Mouse (Mus musculus) midbrain, postnatal 0 days (tissue): ENCODE data around the gene F7. TPM values are rescaled to one million over a fixed set of nuclear protein-coding genes. Genes with fewer than 3 reads are reported as not detected.

Source experiments
- ATAC-seq: fragments of 200-750 bp; cut with Nextera tagmentation; 2 replicates; pipeline ENCODE4 v1.8.0; 2017; ENCODE audit warnings: moderate number of reproducible peaks, mild to moderate bottlenecking, moderate TSS enrichment, moderate library complexity; ENCODE audit not compliant: low FRiP score
- DNase-seq: peaks from one replicate; pipeline ENCODE4 v3.0.0-alpha.2; 2015; ENCODE audit warnings: low spot score
- H3K27ac ChIP-seq: fragments of 300-500 bp; sonication (generic); 2 replicates; pipeline ENCODE4 v1.5.1; 2014; ENCODE audit warnings: low read depth, mild to moderate bottlenecking, low read length, mixed read lengths
- H3K27me3 ChIP-seq: fragments of 300-500 bp; sonication (generic); 2 replicates; pipeline ENCODE4 v1.6.1; 2014; ENCODE audit warnings: low read length, control low read depth, mixed read lengths; ENCODE audit not compliant: insufficient read depth
- H3K36me3 ChIP-seq: fragments of 300-500 bp; sonication (generic); 2 replicates; pipeline ENCODE4 v1.6.1; 2014; ENCODE audit warnings: low read length, control low read depth, mixed read lengths; ENCODE audit not compliant: insufficient read depth
- H3K4me1 ChIP-seq: fragments of 300-500 bp; sonication (generic); 2 replicates; pipeline ENCODE4 v1.6.1; 2014; ENCODE audit warnings: mild to moderate bottlenecking, control low read depth, antibody characterized with exemption, low read length, mixed read lengths; ENCODE audit not compliant: insufficient read depth
- H3K4me2 ChIP-seq: fragments of 300-500 bp; sonication (generic); 2 replicates; pipeline ENCODE4 v1.6.1; 2014; ENCODE audit warnings: low read depth, mild to moderate bottlenecking, low read length, mixed read lengths; ENCODE audit not compliant: poor library complexity, severe bottlenecking
- H3K4me3 ChIP-seq: fragments of 300-500 bp; sonication (generic); 2 replicates; pipeline ENCODE4 v1.5.1; 2014; ENCODE audit warnings: low read depth, mild to moderate bottlenecking, low read length, moderate library complexity
- H3K9ac ChIP-seq: fragments of 300-500 bp; sonication (generic); replicated peaks from 2 replicates; pipeline ENCODE4 v1.6.1; 2014; ENCODE audit warnings: mild to moderate bottlenecking, low read length, moderate library complexity, mixed read lengths; ENCODE audit not compliant: poor library complexity, severe bottlenecking
- H3K9me3 ChIP-seq: fragments of 300-500 bp; sonication (generic); 2 replicates; pipeline ENCODE4 v1.6.1; 2016; ENCODE audit warnings: low read length, control low read depth
- CTCF ChIP-seq: IDR thresholded peaks from 2 replicates; pipeline ENCODE4 v1.5.1; 2016; ENCODE audit warnings: antibody characterized with exemption, mild to moderate bottlenecking
- WGBS: fragments of 180-500 bp; shearing (Covaris S2); extraction: QIAGEN DNeasy Blood & Tissue Kit; methylation state at CpG from one replicate; pipeline ENCODE4 v1.1.7; 2014; 5-methylcytosine and 5-hydroxymethylcytosine counted together
- polyA plus RNA-seq: library from polyadenylated mRNA; unstranded; fragments of >200 nt; fragmentation: Nextera tagmentation; extraction: Ambion mirVana; gene quantifications from 2 replicates; pipeline ENCODE4 v1.2.1, GENCODE M21; 2015
- total RNA-seq: library from RNA; depleted of rRNA; stranded (reverse); fragments of >200 nt; gene quantifications from 2 replicates; pipeline ENCODE4 v1.2.3, GENCODE M21; 2014

The F7 gene
- total and polyA plus RNA-seq, 2 experiments from 2014 or later, result 0.07 TPM; not detected in 1

GRCm38 (mm10) chr8:13037015-13037414 lies 11.2 kb downstream of the F7 start, which contains the start of gene F10:
TSS of gene F10 (plus strand) at chr8:13037308.
- no peak within 1 kb of the TSS for H3K4me2 ChIP-seq
- 84% methylated on average over 7 of the region's 7 CpGs for WGBS
- no peak within 1 kb of the TSS for H3K27ac ChIP-seq

GRCm38 (mm10) chr8:13037569-13037968 lies 11.7 kb downstream of the F7 start:
- H3K4me1 ChIP-seq, result no peaks in the 10 kb centered on the region
- no peaks in the 10 kb centered on the region for H3K9me3 ChIP-seq
- no peaks in the 10 kb centered on the region for H3K27me3 ChIP-seq
- no peak for TF ChIP-seq CTCF
- H3K4me2 ChIP-seq, result no peak overlapping the region
- no peak for DNase-seq
- no peak for ATAC-seq
- 44% methylated on average over 5 of the region's 5 CpGs for WGBS
- no peaks in the 10 kb centered on the region for H3K36me3 ChIP-seq
- H3K27ac ChIP-seq, result no peak overlapping the region
- H3K4me3 ChIP-seq, result no peak overlapping the region
- no peak overlapping the region for H3K9ac ChIP-seq

More at GRCm38 (mm10) chr8:13037015-13037414, 11.2 kb downstream of the F7 start, which contains the start of gene F10:
- DNase-seq, result no peak
- no peak within 1 kb of the TSS for H3K4me3 ChIP-seq
- no peak for ATAC-seq
- H3K27me3 ChIP-seq, result no peaks in the 10 kb centered on the region
- H3K4me1 ChIP-seq, result no peaks in the 10 kb centered on the region
- no peak for TF ChIP-seq CTCF
- H3K9ac ChIP-seq, result no peak within 1 kb of the TSS
- no peaks in the 10 kb centered on the region for H3K36me3 ChIP-seq
- no peaks in the 10 kb centered on the region for H3K9me3 ChIP-seq

- Histone ChIP-seq H3K27me3 (no peaks in the 10 kb centered on the region), H3K36me3 (no peaks in the 10 kb centered on the region), H3K9me3 (no peaks in the 10 kb centered on the region), H3K4me3 (no peak overlapping the region), H3K4me1 (no peaks in the 10 kb centered on the region), H3K27ac (no peak overlapping the region), H3K9ac (no peak overlapping the region), H3K4me2 (no peak overlapping the region)
- 73% methylated on average over 6 of the region's 6 CpGs for WGBS
- no peak for ATAC-seq
- no peak for DNase-seq
- no peak for TF ChIP-seq CTCF
Measured at GRCm38 (mm10) chr8:13039054-13039453, 13.2 kb downstream of the F7 start.

- no peak overlapping the region for H3K27ac ChIP-seq
- WGBS, result 84% methylated on average over 4 of the region's 4 CpGs
- DNase-seq (no peak), ATAC-seq (no peak)
- H3K4me1 ChIP-seq, result no peaks in the 10 kb centered on the region
- H3K27me3 ChIP-seq, result no peaks in the 10 kb centered on the region
- H3K9me3 ChIP-seq, result no peaks in the 10 kb centered on the region
- no peak overlapping the region for H3K4me2 ChIP-seq
- H3K4me3 ChIP-seq, result no peak overlapping the region
- H3K9ac ChIP-seq, result no peak overlapping the region
- no peaks in the 10 kb centered on the region for H3K36me3 ChIP-seq
- no peak for TF ChIP-seq CTCF
Measured at GRCm38 (mm10) chr8:13041459-13041858, 15.6 kb downstream of the F7 start.

- DNase-seq, result peak; percentile 54
- no peak overlapping the region for H3K9ac ChIP-seq
- no peaks in the 10 kb centered on the region for H3K9me3 ChIP-seq
- TF ChIP-seq CTCF, result no peak
- no peaks in the 10 kb centered on the region for H3K27me3 ChIP-seq
- H3K4me3 ChIP-seq, result no peak overlapping the region
- H3K36me3 ChIP-seq, result no peaks in the 10 kb centered on the region
- WGBS, result 49% methylated on average over 5 of the region's 5 CpGs
- H3K4me2 ChIP-seq, result no peak overlapping the region
- no peak for ATAC-seq
- no peaks in the 10 kb centered on the region for H3K4me1 ChIP-seq
- H3K27ac ChIP-seq, result no peak overlapping the region
Measured at GRCm38 (mm10) chr8:13047652-13048051, 21.8 kb downstream of the F7 start.

GRCm38 (mm10) chr8:13050550-13050949 lies 24.7 kb downstream of the F7 start:
- DNase-seq, result no peak
- no peaks in the 10 kb centered on the region for H3K36me3 ChIP-seq
- WGBS, result 67% methylated on average over 10 of the region's 10 CpGs
- no peak for ATAC-seq
- no peaks in the 10 kb centered on the region for H3K9me3 ChIP-seq
- no peaks in the 10 kb centered on the region for H3K27me3 ChIP-seq
- H3K27ac ChIP-seq, result no peak overlapping the region
- no peak overlapping the region for H3K4me3 ChIP-seq
- no peak overlapping the region for H3K4me2 ChIP-seq
- H3K9ac ChIP-seq, result no peak overlapping the region
- no peak for TF ChIP-seq CTCF
- no peaks in the 10 kb centered on the region for H3K4me1 ChIP-seq
